Mouse (Mus musculus) MEL (cell line): ENCODE measurements at regions not wholly inside any gene's neighbourhood (a gene's known extent, or its start where the extent isn't known, plus 50 kb on each side); places are given as distances from the start of the nearest gene placed in this dataset.

Experiments used
- CTCF ChIP-seq, 3 experiments: IDR thresholded peaks in 2 of 3; conservative IDR thresholded peaks in 1 of 3; 2 replicates each; pipeline ENCODE4 v1.5.1; 2011 to 2012; ENCODE audit warnings: low read length in 3 of 3, low read depth in 2 of 3, mild to moderate bottlenecking in 2 of 3, improper control_type of control experiment in 1 of 3, inconsistent platforms in 1 of 3, mixed read lengths in 1 of 3, moderate library complexity in 1 of 3; ENCODE audit not compliant: control insufficient read depth in 1 of 3, insufficient read depth in 1 of 3, poor library complexity in 1 of 3, severe bottlenecking in 1 of 3
- EP300 ChIP-seq, 2 experiments: IDR thresholded peaks; 2 replicates each; pipeline ENCODE4 v1.6.1; 2011; ENCODE audit warnings: improper control_type of control experiment in 2 of 2, low read length in 2 of 2, low read depth in 1 of 2, mild to moderate bottlenecking in 1 of 2
- MEF2A ChIP-seq: IDR thresholded peaks from 2 replicates; pipeline ENCODE4 v1.6.1; 2014; ENCODE audit warnings: low read depth, mild to moderate bottlenecking, inconsistent platforms, low read length, improper control_type of control experiment; ENCODE audit not compliant: poor library complexity, insufficient replicate concordance, severe bottlenecking; ENCODE audit errors: extremely low read depth

DNA sequence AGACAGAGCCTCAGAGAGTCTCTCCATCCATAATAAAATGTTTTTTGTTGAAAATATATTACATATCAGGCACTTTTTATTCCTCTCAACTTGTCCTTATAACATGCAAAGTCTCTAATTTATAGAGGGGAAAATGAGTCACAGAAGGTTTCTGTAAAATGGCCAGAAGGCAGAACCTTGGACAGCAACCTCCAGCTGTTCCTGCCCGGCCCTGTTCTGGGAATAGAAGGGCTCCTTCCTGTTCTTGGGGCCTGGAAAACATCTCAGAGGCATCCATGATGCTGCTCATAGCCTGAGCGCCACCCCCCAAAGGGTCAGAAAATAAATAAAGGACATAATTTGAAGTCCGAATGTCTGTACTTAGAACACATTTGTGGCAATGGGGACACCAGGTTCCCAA is 188.7 kb downstream of the Abhd5 start:
- no peak for TF ChIP-seq EP300 (IDR thresholded peaks at IDR 0.05; ENCODE audit: low read depth in 1 of 2, low read length in 2 of 2)
- TF ChIP-seq CTCF (IDR thresholded peaks at IDR 0.05 in 2 of 3, conservative IDR thresholded peaks at IDR 0.05 in 1 of 3; ENCODE audit: control insufficient read depth in 1 of 3, insufficient read depth in 1 of 3, low read depth in 2 of 3, low read length in 3 of 3, poor library complexity in 1 of 3, severe bottlenecking in 1 of 3): no peak
- TF ChIP-seq MEF2A: no peak
